In the genomic region with DNA sequence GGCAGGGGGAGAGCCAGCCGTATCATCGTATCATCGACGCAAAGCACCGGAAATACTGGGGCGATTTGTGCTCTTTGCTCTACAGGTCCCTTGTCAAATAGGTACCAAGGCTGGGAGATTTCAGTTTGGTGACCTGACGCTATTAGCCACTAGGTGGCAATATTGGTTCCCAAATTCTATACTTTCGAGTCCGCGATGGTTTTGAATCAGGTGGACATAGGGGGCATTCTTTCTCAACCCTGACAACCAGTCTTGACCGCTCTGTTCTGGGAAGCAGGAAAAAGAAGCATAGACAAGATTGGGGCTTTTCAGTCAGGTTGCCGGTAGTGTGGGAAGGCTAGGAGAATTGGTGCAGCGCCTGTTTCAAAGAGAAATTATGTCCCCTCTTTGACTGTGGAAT, we compare ENCODE assay signal across 9 mouse cellular contexts. TPM values are rescaled to one million over a fixed set of nuclear protein-coding genes. Genes with fewer than 3 reads are reported as not detected.
DNase-seq lines count a peak whose midpoint lies in the region; ATAC-seq and TF ChIP-seq lines count a peak whose summit lies in the region.
"Had no signal": no experiment of that assay in that cellular context is flagged by ENCODE, and none has a peak within 500 bp of the region (broad histone marks: within the 10 kb centered on the region; RNA-seq: fewer than 3 reads in every experiment).

No protein-coding gene starts in this region.

- no peak overlapping the region for H3ac ChIP-seq in C2C12 (ENCODE audit: control insufficient read depth, insufficient read length, low read depth)

- H3K79me3 ChIP-seq in C2C12 (ENCODE audit: low read depth): no peaks in the 10 kb centered on the region

- no peaks in the 10 kb centered on the region; the same call in 1 of the 2 replicates for H3K4me1 ChIP-seq in embryonic facial prominence, embryonic 11.5 days (ENCODE audit: control insufficient read depth, insufficient read depth, low read length)
- H3K4me1 ChIP-seq in limb, embryonic 13.5 days: peaks cover 10% of the 10 kb centered on the region
- peaks cover 15% of the 10 kb centered on the region for H3K4me1 ChIP-seq in midbrain, embryonic 15.5 days

- no peak for ATAC-seq in embryonic facial prominence, embryonic 11.5 days (replicated peaks; ENCODE audit: insufficient number of reproducible peaks, low FRiP score, low TSS enrichment, low read depth)
- peak; percentile 62; the same call in 1 of the 2 replicates for ATAC-seq in limb, embryonic 13.5 days (ENCODE audit: low FRiP score, low read depth)
- ATAC-seq in midbrain, embryonic 15.5 days (replicated peaks): peak; percentile 85

- H3K36me3 ChIP-seq in C2C12 (ENCODE audit: control insufficient read depth, insufficient read depth): no peaks in the 10 kb centered on the region
- no peaks in the 10 kb centered on the region for H3K36me3 ChIP-seq in embryonic facial prominence, embryonic 11.5 days (replicated peaks; ENCODE audit: control insufficient read depth, insufficient read depth, low read depth, low read length)
- H3K36me3 ChIP-seq in limb, embryonic 13.5 days: no peaks in the 10 kb centered on the region
- H3K36me3 ChIP-seq in midbrain, embryonic 15.5 days (replicated peaks): no peaks in the 10 kb centered on the region

- no peak overlapping the region for H3K9ac ChIP-seq in embryonic facial prominence, embryonic 11.5 days (replicated peaks; ENCODE audit: low read length)
- peak overlapping the region; percentile 40; the same call in 1 of the 2 replicates for H3K9ac ChIP-seq in limb, embryonic 13.5 days
- peak overlapping the region; percentile 46 for H3K9ac ChIP-seq in midbrain, embryonic 15.5 days

- peaks cover 41% of the 10 kb centered on the region for H3K27me3 ChIP-seq in C2C12 (ENCODE audit: control insufficient read depth, insufficient read depth, insufficient read length)
- H3K27me3 ChIP-seq in embryonic facial prominence, embryonic 11.5 days (ENCODE audit: control insufficient read depth, insufficient read depth, low read length): no peaks in the 10 kb centered on the region
- H3K27me3 ChIP-seq in limb, embryonic 13.5 days: 0 out of 2 replicates have a peak, but pooled peaks cover 8% of the 10 kb centered on the region
- H3K27me3 ChIP-seq in midbrain, embryonic 15.5 days (replicated peaks): no peaks in the 10 kb centered on the region

- peak; percentile 73 for DNase-seq in adrenal gland, postnatal 14 days
- DNase-seq in embryonic facial prominence, embryonic 11.5 days (ENCODE audit: low spot score): peak; percentile 92
- DNase-seq in heart, adult 9 months (ENCODE audit: low spot score in 2 of 2): peak; percentile 52 to 74
- peak; percentile 93 for DNase-seq in kidney, adult 9 months
- DNase-seq in spleen, adult 18-20 months: peak; percentile 22 to 61

- no peaks in the 10 kb centered on the region for H3K79me2 ChIP-seq in C2C12 (ENCODE audit: control insufficient read depth, insufficient read depth)

- H3K4me3 ChIP-seq in C2C12 (ENCODE audit: insufficient read depth, poor library complexity, severe bottlenecking): no peak overlapping the region
- peak overlapping the region; percentile 19 for H3K4me3 ChIP-seq in embryonic facial prominence, embryonic 11.5 days (ENCODE audit: low read depth, low read length)
- H3K4me3 ChIP-seq in limb, embryonic 13.5 days: peak overlapping the region; percentile 34
- peak overlapping the region; percentile 43 for H3K4me3 ChIP-seq in midbrain, embryonic 15.5 days

- H3K4me2 ChIP-seq in embryonic facial prominence, embryonic 11.5 days (ENCODE audit: low read depth, low read length): peak overlapping the region; percentile 47
- peak overlapping the region; percentile 64 for H3K4me2 ChIP-seq in limb, embryonic 13.5 days (replicated peaks)
- H3K4me2 ChIP-seq in midbrain, embryonic 15.5 days: peak overlapping the region; percentile 77

- no peaks in the 10 kb centered on the region for H3K9me3 ChIP-seq in embryonic facial prominence, embryonic 11.5 days (replicated peaks; ENCODE audit: control insufficient read depth, low read length)
- no peaks in the 10 kb centered on the region for H3K9me3 ChIP-seq in limb, embryonic 13.5 days
- H3K9me3 ChIP-seq in midbrain, embryonic 15.5 days: no peaks in the 10 kb centered on the region

- H3K27ac ChIP-seq in embryonic facial prominence, embryonic 11.5 days (replicated peaks; ENCODE audit: low read depth, low read length): no peak overlapping the region
- no peak overlapping the region for H3K27ac ChIP-seq in limb, embryonic 13.5 days
- H3K27ac ChIP-seq in midbrain, embryonic 15.5 days: peak overlapping the region; percentile 71

- WGBS in embryonic facial prominence, embryonic 11.5 days: 0% methylated on average over 13 of the region's 13 CpGs
- WGBS in limb, embryonic 13.5 days: under 1% methylated on average over 13 of the region's 13 CpGs
- WGBS in midbrain, embryonic 15.5 days: 2% methylated on average over 13 of the region's 13 CpGs

- peak; percentile 70 for TF ChIP-seq CTCF in C2C12 (IDR thresholded peaks at IDR 0.05; ENCODE audit: control insufficient read depth, insufficient read depth, insufficient read length)

TF ChIP-seq in C2C12, 6 proteins besides CTCF, POLR2A, EP300 and RAD21:
- TF ChIP-seq CEBPB (IDR thresholded peaks at IDR 0.05; ENCODE audit: low read depth): no peak
- no peak for TF ChIP-seq FOSL1 (IDR thresholded peaks at IDR 0.05; ENCODE audit: insufficient read depth, low read length, poor library complexity, severe bottlenecking)
- no peak for TF ChIP-seq USF1 (IDR thresholded peaks at IDR 0.05; ENCODE audit: low read depth)
- TF ChIP-seq MYOD1 (IDR thresholded peaks at IDR 0.05; ENCODE audit: control insufficient read depth, insufficient read length, low read depth): no peak
- TF ChIP-seq MAX (IDR thresholded peaks at IDR 0.05): no peak
- TF ChIP-seq MYOG (IDR thresholded peaks at IDR 0.05; ENCODE audit: control insufficient read depth, extremely low read depth, insufficient read length): no peak

RNA-seq across cellular contexts. Expression of gene Cebpe, which starts 2.1 kb away (rescaled TPM):
- not detected for polyA plus RNA-seq in C2C12 (2012; fragmentation: generic; extraction: Trizol)
- not detected in 2 replicates for total RNA-seq in adrenal gland, postnatal 14 days (2021)
- polyA plus RNA-seq in embryonic facial prominence, embryonic 11.5 days (2014; fragmentation: Nextera tagmentation; extraction: Ambion mirVana): 0.17 TPM in 2 replicates
- not detected in 2 replicates for polyA plus RNA-seq in limb, embryonic 13.5 days (2015; fragmentation: Nextera tagmentation; extraction: Ambion mirVana)
- 0.13 TPM in 1 of 2 replicates, not detected in the other for polyA plus RNA-seq in midbrain, embryonic 15.5 days (2015; fragmentation: Nextera tagmentation; extraction: Ambion mirVana)
- total RNA-seq: gastrocnemius, postnatal 4 days had no signal

RNA-seq across cellular contexts. Expression of gene Gm29776, which starts 15.5 kb away (rescaled TPM):
- polyA plus RNA-seq in C2C12 (2012; fragmentation: generic; extraction: Trizol): not detected
- total RNA-seq in adrenal gland, postnatal 14 days (2021): not detected in 2 replicates
- polyA plus RNA-seq in embryonic facial prominence, embryonic 11.5 days (2014; fragmentation: Nextera tagmentation; extraction: Ambion mirVana): 0.11 and 0.17 TPM in 2 replicates
- 0.31 and 0.33 TPM in 2 replicates for polyA plus RNA-seq in limb, embryonic 13.5 days (2015; fragmentation: Nextera tagmentation; extraction: Ambion mirVana)
- 0.32 and 0.37 TPM in 2 replicates for polyA plus RNA-seq in midbrain, embryonic 15.5 days (2015; fragmentation: Nextera tagmentation; extraction: Ambion mirVana)

RNA-seq across cellular contexts. Expression of gene Acin1, which starts 27.4 kb away (rescaled TPM):
- 107 TPM for polyA plus RNA-seq in C2C12 (2012; fragmentation: generic; extraction: Trizol)
- total RNA-seq in adrenal gland, postnatal 14 days (2021): 168 and 193 TPM in 2 replicates
- 122 and 141 TPM in 2 replicates for polyA plus RNA-seq in embryonic facial prominence, embryonic 11.5 days (2014; fragmentation: Nextera tagmentation; extraction: Ambion mirVana)
- 166 and 167 TPM in 2 replicates for polyA plus RNA-seq in limb, embryonic 13.5 days (2015; fragmentation: Nextera tagmentation; extraction: Ambion mirVana)
- 145 TPM in 2 replicates for polyA plus RNA-seq in midbrain, embryonic 15.5 days (2015; fragmentation: Nextera tagmentation; extraction: Ambion mirVana)

RNA-seq across cellular contexts. Expression of gene 1700123O20Rik, which starts 28.1 kb away (rescaled TPM):
- polyA plus RNA-seq in C2C12 (2012; fragmentation: generic; extraction: Trizol): 40.0 TPM
- total RNA-seq in adrenal gland, postnatal 14 days (2021): 33.7 and 41.0 TPM in 2 replicates
- polyA plus RNA-seq in embryonic facial prominence, embryonic 11.5 days (2014; fragmentation: Nextera tagmentation; extraction: Ambion mirVana): 109 and 110 TPM in 2 replicates
- 96.6 and 98.0 TPM in 2 replicates for polyA plus RNA-seq in limb, embryonic 13.5 days (2015; fragmentation: Nextera tagmentation; extraction: Ambion mirVana)
- polyA plus RNA-seq in midbrain, embryonic 15.5 days (2015; fragmentation: Nextera tagmentation; extraction: Ambion mirVana): 65.5 and 65.6 TPM in 2 replicates

Comparison
In these comparisons a context has a peak if more than half of its experiments do, and no peak if none do; other contexts are left out.
1. DNase-seq: peak in every context shown above with its lines; median percentile 93 in kidney, adult 9 months; 92 in embryonic facial prominence, embryonic 11.5 days; 73 in adrenal gland, postnatal 14 days; 63 in heart, adult 9 months; 42 in spleen, adult 18-20 months.